Mouse (Mus musculus): ENCODE data around the gene Kcnk5. TPM values are rescaled to one million over a fixed set of nuclear protein-coding genes. Genes with fewer than 3 reads are reported as not detected.

The Kcnk5 gene
- polyA plus RNA-seq, 1 experiment from 2014 or later: 5.5 TPM

DNA sequence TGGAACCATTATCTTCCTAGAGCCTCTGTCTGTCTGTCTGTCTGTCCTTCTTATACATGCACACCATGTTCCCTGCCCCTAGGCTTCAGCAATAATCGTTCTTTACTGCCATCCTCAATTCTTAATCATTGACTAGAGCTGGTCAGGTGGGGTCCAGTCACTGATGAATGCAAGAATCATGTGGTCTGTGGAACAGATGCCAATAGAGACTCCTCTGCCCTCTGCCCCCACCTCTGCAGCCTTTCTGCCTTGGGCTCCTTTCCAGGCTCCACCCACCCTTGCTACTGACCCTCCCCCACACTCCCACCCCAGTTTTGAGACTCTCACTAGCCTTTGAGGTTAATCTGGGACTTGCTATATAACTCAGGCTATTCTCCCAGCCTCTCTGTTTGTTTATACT is 38.2 kb upstream of the Kcnk5 start:
- H3K4me2 ChIP-seq (replicated peaks): no peak overlapping the region
- no peak overlapping the region for H3K4me3 ChIP-seq (replicated peaks)
- H3K9me3 ChIP-seq (replicated peaks): no peaks in the 10 kb centered on the region
- no peak overlapping the region for H3K27ac ChIP-seq (replicated peaks)
- no peak for ATAC-seq (ENCODE audit: insufficient number of reproducible peaks, low FRiP score, low TSS enrichment, low read depth)
- no peaks in the 10 kb centered on the region for H3K27me3 ChIP-seq
- H3K9ac ChIP-seq: no peak overlapping the region
- 0 out of 2 replicates have a peak, but pooled peaks cover 6% of the 10 kb centered on the region for H3K4me1 ChIP-seq
- 74% methylated on average over 1 of the region's 1 CpGs for WGBS
- H3K36me3 ChIP-seq: no peaks in the 10 kb centered on the region

DNA sequence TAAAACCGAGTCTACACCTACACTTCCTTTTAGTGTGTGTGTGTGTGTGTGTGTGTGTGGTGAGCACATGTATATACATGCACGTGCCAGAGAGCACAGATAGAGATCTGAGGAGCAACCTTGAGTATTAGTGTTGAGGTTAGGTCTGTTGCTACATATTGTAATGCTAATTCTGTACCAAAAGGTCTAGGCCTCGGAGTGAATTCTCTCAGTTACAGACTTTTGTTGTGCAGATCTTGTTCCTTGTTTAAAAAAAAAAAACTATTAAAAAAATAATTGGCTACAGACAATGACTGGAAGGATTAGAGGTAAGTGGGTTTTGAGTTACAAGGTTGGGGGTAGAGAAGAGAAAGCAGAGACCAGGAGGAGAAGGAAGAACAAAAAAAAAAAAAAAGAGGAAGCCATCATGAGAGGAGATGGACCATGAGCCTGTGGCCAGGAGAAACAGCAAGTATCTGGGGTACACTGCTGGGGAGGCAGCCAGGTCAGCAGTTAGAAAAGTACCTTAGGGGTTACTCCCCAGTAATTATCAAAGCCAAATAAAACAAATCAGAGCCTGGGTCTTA is 35.8 kb upstream of the Kcnk5 start:
- Histone ChIP-seq H3K4me2 (replicated peaks) (no peak overlapping the region), H3K27me3 (no peaks in the 10 kb centered on the region), H3K9me3 (replicated peaks) (no peaks in the 10 kb centered on the region), H3K9ac (no peak overlapping the region), H3K4me1 (no peaks in the 10 kb centered on the region), H3K36me3 (no peaks in the 10 kb centered on the region), H3K27ac (replicated peaks) (no peak overlapping the region), H3K4me3 (replicated peaks) (no peak overlapping the region)
- WGBS: 39% methylated on average over 3 of the region's 3 CpGs
- no peak for ATAC-seq (ENCODE audit: insufficient number of reproducible peaks, low FRiP score, low TSS enrichment, low read depth)

DNA sequence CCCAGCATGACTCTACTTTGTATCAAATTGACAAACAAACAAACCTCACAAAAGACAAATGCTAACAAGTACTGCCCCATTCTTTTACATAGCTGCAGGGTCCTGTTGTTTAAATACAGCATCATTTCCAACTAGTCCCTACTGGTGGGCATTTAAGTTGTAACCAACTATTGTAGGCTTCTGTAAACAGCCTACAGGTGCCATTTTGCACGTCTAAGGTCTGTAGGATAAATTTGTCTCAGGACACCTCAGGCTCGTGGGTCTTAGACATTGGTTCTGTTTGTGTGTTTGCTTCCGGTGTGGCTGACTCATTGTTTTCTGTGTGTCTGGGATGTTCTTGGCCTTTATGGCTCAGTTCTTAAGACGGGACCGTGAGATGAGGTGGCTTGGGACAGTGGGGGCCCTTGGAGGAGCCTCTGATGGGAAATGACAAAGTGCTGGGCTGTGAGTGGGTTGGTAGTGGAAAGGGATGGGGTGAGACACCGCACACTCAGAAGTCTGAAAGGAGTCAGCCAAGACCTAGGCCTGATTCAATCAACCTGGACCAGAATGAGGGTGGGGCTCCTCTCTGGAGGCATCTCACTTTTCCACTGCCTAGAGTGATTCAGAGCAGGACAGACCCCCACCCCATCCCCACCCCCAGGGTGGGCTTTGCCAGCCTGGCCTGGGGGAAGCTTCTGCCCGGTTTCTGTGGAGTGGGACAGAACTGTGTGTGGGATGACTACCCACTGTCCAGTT is 35.1 kb upstream of the Kcnk5 start:
- H3K9me3 ChIP-seq (replicated peaks): no peaks in the 10 kb centered on the region
- no peak overlapping the region for H3K4me3 ChIP-seq (replicated peaks)
- no peaks in the 10 kb centered on the region for H3K4me1 ChIP-seq
- no peak overlapping the region for H3K4me2 ChIP-seq (replicated peaks)
- H3K9ac ChIP-seq: no peak overlapping the region
- no peak overlapping the region for H3K27ac ChIP-seq (replicated peaks)
- ATAC-seq (ENCODE audit: insufficient number of reproducible peaks, low FRiP score, low TSS enrichment, low read depth): no peak
- H3K36me3 ChIP-seq: no peaks in the 10 kb centered on the region
- H3K27me3 ChIP-seq: no peaks in the 10 kb centered on the region
- 80% methylated on average over 7 of the region's 7 CpGs for WGBS

DNA sequence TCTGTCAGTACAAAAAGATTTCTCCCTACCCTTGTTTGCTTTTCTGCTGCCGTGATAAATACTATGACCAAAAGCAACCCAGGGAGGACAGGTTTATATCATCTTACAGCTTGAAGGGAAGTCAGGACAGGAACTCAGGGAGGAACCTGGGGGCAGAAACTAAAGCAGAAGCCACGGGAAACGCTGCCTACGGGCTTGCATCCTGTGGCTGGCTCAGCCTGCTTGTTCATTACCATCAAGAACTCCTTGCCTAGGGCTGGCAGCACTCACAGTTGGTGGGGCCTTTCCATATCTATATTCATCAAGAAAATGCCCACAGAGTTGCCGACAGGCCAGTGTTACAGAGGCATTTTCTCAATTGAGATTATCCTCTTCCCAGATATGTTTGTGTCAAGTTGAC is 34.2 kb upstream of the Kcnk5 start:
- Histone ChIP-seq H3K9ac (no peak overlapping the region), H3K4me3 (replicated peaks) (no peak overlapping the region), H3K36me3 (no peaks in the 10 kb centered on the region), H3K4me1 (no peaks in the 10 kb centered on the region), H3K27ac (replicated peaks) (no peak overlapping the region), H3K4me2 (replicated peaks) (no peak overlapping the region), H3K27me3 (no peaks in the 10 kb centered on the region), H3K9me3 (replicated peaks) (no peaks in the 10 kb centered on the region)
- WGBS: 55% methylated on average over 5 of the region's 5 CpGs
- no peak for ATAC-seq (ENCODE audit: insufficient number of reproducible peaks, low FRiP score, low TSS enrichment, low read depth)

- H3K4me2 ChIP-seq (replicated peaks): no peak overlapping the region
- no peaks in the 10 kb centered on the region for H3K4me1 ChIP-seq
- H3K9me3 ChIP-seq (replicated peaks): no peaks in the 10 kb centered on the region
- H3K27ac ChIP-seq (replicated peaks): no peak overlapping the region
- no peak overlapping the region for H3K4me3 ChIP-seq (replicated peaks)
- no peaks in the 10 kb centered on the region for H3K27me3 ChIP-seq
- H3K36me3 ChIP-seq: no peaks in the 10 kb centered on the region
- no peak for ATAC-seq (ENCODE audit: insufficient number of reproducible peaks, low FRiP score, low TSS enrichment, low read depth)
- no peak overlapping the region for H3K9ac ChIP-seq
- 74% methylated on average over 7 of the region's 7 CpGs for WGBS
These were observed 32.5 kb upstream of the Kcnk5 start for GRCm38 (mm10) chr14:20214125-20214524.

DNA sequence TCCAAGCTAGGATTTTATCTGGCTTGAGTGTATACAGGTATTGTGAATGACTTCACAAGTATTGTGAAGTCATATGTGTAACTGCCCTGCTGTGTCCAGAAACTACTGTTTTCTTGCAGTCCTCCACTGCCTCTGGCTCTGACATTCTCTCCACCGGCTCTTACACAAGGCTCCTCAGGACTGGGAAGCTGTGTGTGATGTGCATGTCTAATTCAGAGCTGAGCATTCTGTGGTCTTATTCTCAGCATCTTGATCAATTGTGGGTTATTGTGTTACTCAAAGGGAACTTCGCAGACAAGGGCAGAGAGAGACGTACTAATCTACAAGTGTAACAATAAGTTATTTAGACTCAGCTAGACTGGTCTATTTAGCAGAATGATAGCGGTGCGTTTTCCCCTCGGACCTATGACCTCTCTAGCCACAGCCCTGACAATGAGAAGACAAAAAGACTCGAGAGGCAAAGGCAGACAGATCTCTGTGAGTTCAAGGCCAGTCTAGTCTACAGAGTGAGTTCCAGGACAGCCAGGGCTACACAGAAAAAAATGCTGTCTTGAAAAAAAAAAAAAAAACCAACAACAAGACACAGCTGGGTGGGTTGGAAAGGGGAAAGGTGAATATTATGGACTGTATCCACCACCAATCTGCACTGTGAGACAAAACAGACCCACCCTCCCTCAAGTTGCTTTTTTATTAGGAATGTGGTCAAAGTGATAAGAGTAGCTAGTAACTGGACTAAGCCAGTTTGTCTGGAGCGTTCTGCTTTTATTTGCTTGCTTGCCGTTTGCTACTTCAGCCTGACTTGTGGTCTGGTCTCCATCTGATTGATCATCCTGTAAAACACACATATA is 30.4 kb upstream of the Kcnk5 start:
- WGBS: 66% methylated on average over 9 of the region's 9 CpGs
- no peaks in the 10 kb centered on the region for H3K4me1 ChIP-seq
- H3K4me3 ChIP-seq (replicated peaks): no peak overlapping the region
- H3K27me3 ChIP-seq: no peaks in the 10 kb centered on the region
- H3K4me2 ChIP-seq (replicated peaks): no peak overlapping the region
- H3K27ac ChIP-seq (replicated peaks): no peak overlapping the region
- no peaks in the 10 kb centered on the region for H3K9me3 ChIP-seq (replicated peaks)
- no peak for ATAC-seq (ENCODE audit: insufficient number of reproducible peaks, low FRiP score, low TSS enrichment, low read depth)
- H3K9ac ChIP-seq: no peak overlapping the region
- H3K36me3 ChIP-seq: no peaks in the 10 kb centered on the region

- WGBS: 77% methylated on average over 7 of the region's 7 CpGs
- no peaks in the 10 kb centered on the region for H3K4me1 ChIP-seq
These were observed 28.3 kb upstream of the Kcnk5 start for GRCm38 (mm10) chr14:20209926-20210325.

GRCm38 (mm10) chr14:20208435-20208834 is 26.8 kb upstream of the Kcnk5 start:
- no peak overlapping the region for H3K27ac ChIP-seq (replicated peaks)
- 20% methylated on average over 6 of the region's 6 CpGs for WGBS
- no peaks in the 10 kb centered on the region for H3K9me3 ChIP-seq (replicated peaks)
- no peak overlapping the region for H3K4me3 ChIP-seq (replicated peaks)
- no peak overlapping the region for H3K4me2 ChIP-seq (replicated peaks)
- ATAC-seq (ENCODE audit: insufficient number of reproducible peaks, low FRiP score, low TSS enrichment, low read depth): no peak
- H3K27me3 ChIP-seq: no peaks in the 10 kb centered on the region
- H3K36me3 ChIP-seq: no peaks in the 10 kb centered on the region
- no peaks in the 10 kb centered on the region for H3K4me1 ChIP-seq
- no peak overlapping the region for H3K9ac ChIP-seq

More at GRCm38 (mm10) chr14:20209926-20210325, 28.3 kb upstream of the Kcnk5 start:
- no peak for ATAC-seq (ENCODE audit: insufficient number of reproducible peaks, low FRiP score, low TSS enrichment, low read depth)
- no peaks in the 10 kb centered on the region for H3K36me3 ChIP-seq
- no peak overlapping the region for H3K9ac ChIP-seq
- H3K27ac ChIP-seq (replicated peaks): no peak overlapping the region
- no peaks in the 10 kb centered on the region for H3K27me3 ChIP-seq
- H3K4me3 ChIP-seq (replicated peaks): no peak overlapping the region
- no peaks in the 10 kb centered on the region for H3K9me3 ChIP-seq (replicated peaks)
- H3K4me2 ChIP-seq (replicated peaks): no peak overlapping the region

GRCm38 (mm10) chr14:20205747-20206146 is 24.1 kb upstream of the Kcnk5 start:
- H3K27me3 ChIP-seq: no peaks in the 10 kb centered on the region
- H3K36me3 ChIP-seq: no peaks in the 10 kb centered on the region
- WGBS: 89% methylated on average over 4 of the region's 4 CpGs
- H3K4me1 ChIP-seq: no peaks in the 10 kb centered on the region
- H3K9me3 ChIP-seq (replicated peaks): no peaks in the 10 kb centered on the region
- ATAC-seq (ENCODE audit: insufficient number of reproducible peaks, low FRiP score, low TSS enrichment, low read depth): no peak
- H3K4me2 ChIP-seq (replicated peaks): no peak overlapping the region
- no peak overlapping the region for H3K27ac ChIP-seq (replicated peaks)
- no peak overlapping the region for H3K4me3 ChIP-seq (replicated peaks)
- no peak overlapping the region for H3K9ac ChIP-seq

- ATAC-seq (ENCODE audit: insufficient number of reproducible peaks, low FRiP score, low TSS enrichment, low read depth): no peak
- 48% methylated on average over 4 of the region's 4 CpGs for WGBS
These were observed 21.7 kb upstream of the Kcnk5 start for GRCm38 (mm10) chr14:20203301-20203700.

GRCm38 (mm10) chr14:20202655-20203181 is 21.1 kb upstream of the Kcnk5 start:
- Histone ChIP-seq H3K27me3 (no peaks in the 10 kb centered on the region), H3K9ac (no peak overlapping the region), H3K27ac (replicated peaks) (no peak overlapping the region), H3K4me1 (no peaks in the 10 kb centered on the region), H3K4me2 (replicated peaks) (no peak overlapping the region), H3K9me3 (replicated peaks) (no peaks in the 10 kb centered on the region), H3K36me3 (no peaks in the 10 kb centered on the region), H3K4me3 (replicated peaks) (no peak overlapping the region)
- no peak for ATAC-seq (ENCODE audit: insufficient number of reproducible peaks, low FRiP score, low TSS enrichment, low read depth)
- WGBS: 93% methylated on average over 5 of the region's 5 CpGs

More at GRCm38 (mm10) chr14:20203301-20203700, 21.7 kb upstream of the Kcnk5 start:
- H3K4me2 ChIP-seq (replicated peaks): no peak overlapping the region
- H3K27ac ChIP-seq (replicated peaks): no peak overlapping the region
- H3K27me3 ChIP-seq: no peaks in the 10 kb centered on the region
- H3K36me3 ChIP-seq: no peaks in the 10 kb centered on the region
- no peak overlapping the region for H3K9ac ChIP-seq
- H3K4me3 ChIP-seq (replicated peaks): no peak overlapping the region
- no peaks in the 10 kb centered on the region for H3K9me3 ChIP-seq (replicated peaks)
- H3K4me1 ChIP-seq: no peaks in the 10 kb centered on the region

All from embryonic facial prominence, embryonic 15.5 days (tissue).